Mouse (Mus musculus) left cerebral cortex, postnatal 4 days (tissue): Measurements from ENCODE around the gene Gm9376. TPM values are rescaled to one million over a fixed set of nuclear protein-coding genes. Genes with fewer than 3 reads are reported as not detected.

Experiments used
- DNase-seq: peaks from one replicate; pipeline ENCODE4 v3.0.0-alpha.2; 2022
- intact Hi-C: fragments of 180-260 bp; cut with DNase I; formaldehyde crosslinking; loops from one replicate; pipeline ENCODE4 v1.15.1; 2025
- microRNA-seq: library from miRNA; unstranded; fragments of <30 nt; microRNA quantifications from one replicate; pipeline ENCODE4 v1.2.0, GENCODE M21; 2022
- total RNA-seq, 2 experiments: library from RNA; stranded (reverse); gene quantifications; 2 replicates each; pipeline ENCODE4 v1.2.3; 2021

Gm9376 gene
- total RNA-seq, 2 experiments from 2014 or later = not detected

- intact Hi-C loops = no loop called here
- no peak for DNase-seq
Measured at GRCm38 (mm10) chr14:118277704-118278498, 11.1 kb downstream of the Gm9376 start.

GRCm38 (mm10) chr14:118282272-118282671, 15.5 kb downstream of the Gm9376 start:
- no peak for DNase-seq
- intact Hi-C loops = no loop called here

GRCm38 (mm10) chr14:118282917-118283316, 16.2 kb downstream of the Gm9376 start:
- no peak for DNase-seq
- intact Hi-C loops = no loop called here

- DNase-seq = no peak
- intact Hi-C loops = no loop called here
Measured at GRCm38 (mm10) chr14:118286096-118286495, 19.3 kb downstream of the Gm9376 start.

- intact Hi-C loops = no loop called here
- DNase-seq = no peak
Measured at GRCm38 (mm10) chr14:118289133-118289532, 22.4 kb downstream of the Gm9376 start.

- intact Hi-C loops = no loop called here
- no peak for DNase-seq
Measured at GRCm38 (mm10) chr14:118290009-118290408, 23.2 kb downstream of the Gm9376 start.

GRCm38 (mm10) chr14:118302606-118303005, 35.8 kb downstream of the Gm9376 start:
- DNase-seq = no peak
- intact Hi-C loops = no loop called here

GRCm38 (mm10) chr14:118304560-118304959, 37.8 kb downstream of the Gm9376 start:
- no peak for DNase-seq
- intact Hi-C loops = no loop called here

GRCm38 (mm10) chr14:118305951-118306350, 39.2 kb downstream of the Gm9376 start:
- peak; percentile 52 for DNase-seq
- intact Hi-C loops = no loop called here

GRCm38 (mm10) chr14:118307060-118307459, 40.3 kb downstream of the Gm9376 start:
- intact Hi-C loops = no loop called here
- no peak for DNase-seq

- no peak for DNase-seq
Measured at GRCm38 (mm10) chr14:118311703-118312102, 44.9 kb downstream of the Gm9376 start.

GRCm38 (mm10) chr14:118312664-118313063, 45.9 kb downstream of the Gm9376 start:
- no peak for DNase-seq
- intact Hi-C loops = no loop called here

More at GRCm38 (mm10) chr14:118311703-118312102, 44.9 kb downstream of the Gm9376 start:
- intact Hi-C loops = no loop called here

- intact Hi-C loops = no loop called here
- DNase-seq = no peak
Measured at GRCm38 (mm10) chr14:118313931-118314330, 47.2 kb downstream of the Gm9376 start.

- intact Hi-C loops = no loop called here
- DNase-seq = peak; percentile 67
Measured at GRCm38 (mm10) chr14:118317260-118317659, 50.5 kb downstream of the Gm9376 start.

Small RNA genes within 50 kb of the gene (microRNA-seq; reads per million reads assigned to microRNA genes)
- gene Mir6241 = not detected

Other genes with a start within 250 kb of the Gm9376 start
- gene Dct, start 214.7 kb upstream of the Gm9376 start, total RNA-seq = 1 to 10 TPM in 1 of 2 experiments, not detected in 1; 1.1 TPM
- 10 to 100 TPM in 1 of 2 experiments, 1 to 10 TPM in 1; 7.9 to 10.3 TPM for gene Tgds, start 134.2 kb upstream of the Gm9376 start, total RNA-seq
- gene Gpr180, start 129.8 kb upstream of the Gm9376 start, total RNA-seq = 10 to 100 TPM; 24.5 to 27.2 TPM
- 10 to 100 TPM; 10.8 to 11.7 TPM for gene Sox21, start 29.9 kb upstream of the Gm9376 start, total RNA-seq